8 mouse cellular contexts compared by ENCODE assay signal in genomic region chr11:116335244-116336036, GRCm38 (mm10). TPM values are rescaled to one million over a fixed set of nuclear protein-coding genes. Genes with fewer than 3 reads are reported as not detected.
DNase-seq lines count a peak whose midpoint lies in the region; ATAC-seq and TF ChIP-seq lines count a peak whose summit lies in the region.

Gene Foxj1, minus strand, starts transcription at chr11:116335399.

- peak within 1 kb of the TSS; percentile 98 for H3K4me2 ChIP-seq in embryonic facial prominence, embryonic 15.5 days (replicated peaks)
- peak within 1 kb of the TSS; percentile 95 for H3K4me2 ChIP-seq in kidney, embryonic 14.5 days (replicated peaks; ENCODE audit: low read depth, low read length)
- H3K4me2 ChIP-seq in limb, embryonic 15.5 days, result peak within 1 kb of the TSS; percentile 97

- H3K27ac ChIP-seq in bone marrow, adult 2 months (ENCODE audit: control insufficient read depth, insufficient read depth, low read depth, low read length, poor library complexity), result no peak within 1 kb of the TSS
- H3K27ac ChIP-seq in embryonic facial prominence, embryonic 15.5 days (replicated peaks), result peak within 1 kb of the TSS; percentile 58; the same call in 1 of the 2 replicates
- peak within 1 kb of the TSS; percentile 57; the same call in 1 of the 2 replicates for H3K27ac ChIP-seq in kidney, embryonic 14.5 days (ENCODE audit: low read depth, low read length)
- peak within 1 kb of the TSS; percentile 55; the same call in 1 of the 2 replicates for H3K27ac ChIP-seq in limb, embryonic 15.5 days

- WGBS in bone marrow, adult 2 months, result under 1% methylated on average over 61 of the region's 61 CpGs
- WGBS in embryonic facial prominence, embryonic 15.5 days, result under 1% methylated on average over 60 of the region's 61 CpGs
- under 1% methylated on average over 60 of the region's 61 CpGs for WGBS in kidney, embryonic 14.5 days
- WGBS in limb, embryonic 15.5 days, result under 1% methylated on average over 60 of the region's 61 CpGs

- no peaks in the 10 kb centered on the region for H3K36me3 ChIP-seq in embryonic facial prominence, embryonic 15.5 days
- no peaks in the 10 kb centered on the region for H3K36me3 ChIP-seq in kidney, embryonic 14.5 days (ENCODE audit: control insufficient read depth, insufficient read depth, low read length)
- H3K36me3 ChIP-seq in limb, embryonic 15.5 days, result peaks cover 8% of the 10 kb centered on the region; the same call in 1 of the 2 replicates

- no peaks in the 10 kb centered on the region for H3K9me3 ChIP-seq in embryonic facial prominence, embryonic 15.5 days (replicated peaks)
- H3K9me3 ChIP-seq in kidney, embryonic 14.5 days (ENCODE audit: control insufficient read depth, low read length), result no peaks in the 10 kb centered on the region
- no peaks in the 10 kb centered on the region for H3K9me3 ChIP-seq in limb, embryonic 15.5 days

- peak within 1 kb of the TSS; percentile 44 for H3K4me3 ChIP-seq in bone marrow, adult 2 months (replicated peaks; ENCODE audit: control insufficient read depth, low read depth, low read length)
- H3K4me3 ChIP-seq in embryonic facial prominence, embryonic 15.5 days (replicated peaks), result peak within 1 kb of the TSS; percentile 69
- H3K4me3 ChIP-seq in kidney, embryonic 14.5 days (ENCODE audit: low read length), result peak within 1 kb of the TSS; percentile 54
- peak within 1 kb of the TSS; percentile 62 for H3K4me3 ChIP-seq in limb, embryonic 15.5 days

- peak; percentile 88 for DNase-seq in 416B (ENCODE audit: low read depth)
- peak; percentile 93 to 94 for DNase-seq in heart, adult 9 months (ENCODE audit: low spot score in 2 of 2)
- peak; percentile 88 to 94 for DNase-seq in monocyte, adult 2 months (ENCODE audit: low read depth in 1 of 2, low spot score in 2 of 2)
- peak; percentile 90 to 91 for DNase-seq in spleen, postnatal 36 days (ENCODE audit: low spot score in 2 of 2)

- peak within 1 kb of the TSS; percentile 45 for H3K9ac ChIP-seq in embryonic facial prominence, embryonic 15.5 days
- peak within 1 kb of the TSS; percentile 68 for H3K9ac ChIP-seq in kidney, embryonic 14.5 days (ENCODE audit: low read depth, low read length)
- peak within 1 kb of the TSS; percentile 54 for H3K9ac ChIP-seq in limb, embryonic 15.5 days

- no peak for TF ChIP-seq POLR2A in bone marrow, adult 2 months (IDR thresholded peaks at IDR 0.05; ENCODE audit: borderline replicate concordance, control insufficient read depth, low read depth, low read length)

- H3K27me3 ChIP-seq in embryonic facial prominence, embryonic 15.5 days, result peaks cover 24% of the 10 kb centered on the region
- H3K27me3 ChIP-seq in kidney, embryonic 14.5 days (ENCODE audit: control insufficient read depth, insufficient read depth, low read length), result peaks cover 16% of the 10 kb centered on the region
- H3K27me3 ChIP-seq in limb, embryonic 15.5 days, result peaks cover 24% of the 10 kb centered on the region

- ATAC-seq in embryonic facial prominence, embryonic 15.5 days (ENCODE audit: insufficient number of reproducible peaks, low FRiP score, low TSS enrichment, low read depth), result peak; percentile 83
- ATAC-seq in kidney, embryonic 14.5 days (ENCODE audit: low FRiP score, low TSS enrichment), result peak; percentile 81
- peak; percentile 83 for ATAC-seq in limb, embryonic 15.5 days (ENCODE audit: insufficient number of reproducible peaks, low FRiP score, low TSS enrichment, low read depth)

- peak; percentile 57 for TF ChIP-seq CTCF in bone marrow, adult 2 months (IDR thresholded peaks at IDR 0.05; ENCODE audit: control insufficient read depth, insufficient read depth, low read length)

- H3K4me1 ChIP-seq in bone marrow, adult 2 months (ENCODE audit: control insufficient read depth, insufficient read depth, low read length), result no peaks in the 10 kb centered on the region; the same call in 1 of the 2 replicates
- peaks cover 34% of the 10 kb centered on the region for H3K4me1 ChIP-seq in embryonic facial prominence, embryonic 15.5 days
- H3K4me1 ChIP-seq in kidney, embryonic 14.5 days (ENCODE audit: control insufficient read depth, insufficient read depth, low read length), result peaks cover 42% of the 10 kb centered on the region
- H3K4me1 ChIP-seq in limb, embryonic 15.5 days, result peaks cover 30% of the 10 kb centered on the region

RNA-seq across cellular contexts. Expression of gene Foxj1, which starts in this region (rescaled TPM):
- polyA plus RNA-seq in bone marrow, adult 2 months (2011; ENCODE audit: insufficient read depth, insufficient read length, low replicate concordance, missing spikeins), result not detected in 2 replicates
- polyA plus RNA-seq in embryonic facial prominence, embryonic 15.5 days (2015; fragmentation: Nextera tagmentation; extraction: Ambion mirVana), result 30.6 and 69.8 TPM in 2 replicates
- 1.2 and 1.8 TPM in 2 replicates for polyA plus RNA-seq in kidney, embryonic 14.5 days (2014; fragmentation: Nextera tagmentation; extraction: Ambion mirVana)
- polyA plus RNA-seq in limb, embryonic 15.5 days (2015; fragmentation: Nextera tagmentation; extraction: Ambion mirVana), result 0.15 and 0.19 TPM in 2 replicates

Comparison
In these comparisons a context has a peak if more than half of its experiments do, and no peak if none do; other contexts are left out.
1. RNA of gene Foxj1 (polyA plus RNA-seq): 30.6 to 69.8 TPM in embryonic facial prominence, embryonic 15.5 days; 1.2 to 1.8 TPM in kidney, embryonic 14.5 days, 0.15 to 0.19 TPM in limb, embryonic 15.5 days and not detected in bone marrow, adult 2 months; every median in the first group is over 10 times any median in the second.
2. Peak in ATAC-seq, H3K4me3 ChIP-seq, H3K27ac ChIP-seq, H3K9ac ChIP-seq and H3K4me2 ChIP-seq in limb, embryonic 15.5 days; RNA of the gene not detected or under 1 TPM.
3. Peak in every context shown above with its lines, with median percentiles within 50 percentile points of each other: DNase-seq, H3K4me3 ChIP-seq, ATAC-seq, H3K4me2 ChIP-seq and H3K9ac ChIP-seq.